Mouse (Mus musculus) small intestine, adult 2 months (tissue): ENCODE results near the gene Minos1.
A peak's percentile ranks its signal among the peaks of the same experiment; 100 is the strongest.

Source experiments
- CTCF ChIP-seq: fragments of 200-500 bp; IDR thresholded peaks from 2 replicates; pipeline ENCODE4 v1.5.1; 2012; ENCODE audit warnings: low read depth, mild to moderate bottlenecking, control low read depth, inconsistent platforms, low read length, moderate library complexity, mixed read lengths; ENCODE audit not compliant: insufficient replicate concordance, insufficient read length; ENCODE audit errors: extremely low read depth
- POLR2A ChIP-seq: fragments of 200-500 bp; IDR thresholded peaks from 2 replicates; pipeline ENCODE4 v1.6.1; 2012; ENCODE audit warnings: low read depth, mild to moderate bottlenecking, control low read depth, inconsistent platforms, low read length, moderate library complexity

DNA sequence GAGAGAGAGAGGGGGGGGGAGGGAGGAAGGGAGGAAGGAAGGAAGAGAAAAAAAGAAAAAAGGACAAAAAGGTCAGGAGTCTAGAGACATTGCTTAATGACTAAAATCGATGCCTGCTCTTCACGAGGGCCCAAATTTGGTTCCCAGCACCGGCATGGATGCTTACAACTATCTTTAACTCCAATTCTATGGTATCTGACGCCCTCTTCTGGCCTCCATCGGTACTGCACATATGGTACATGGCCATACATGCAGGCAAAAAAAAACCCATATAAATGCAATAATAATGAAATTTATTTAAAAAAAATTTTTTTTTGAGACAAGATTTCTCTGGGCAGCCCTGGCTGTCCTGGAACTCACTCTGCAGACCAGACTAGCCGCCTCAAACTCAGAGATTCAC, 20.5 kb upstream of the Minos1 start:
- no peak for TF ChIP-seq POLR2A
- TF ChIP-seq CTCF, result peak; percentile 29; the same call in 1 of the 2 replicates
